Mouse (Mus musculus): ENCODE results near the gene Zfp846. TPM values are rescaled to one million over a fixed set of nuclear protein-coding genes. Genes with fewer than 3 reads are reported as not detected.
A peak's percentile ranks its signal among the peaks of the same experiment; 100 is the strongest.

Gene Zfp846
- 21.2 and 21.6 TPM in 2 replicates for polyA plus RNA-seq (2014; fragmentation: Nextera tagmentation; extraction: Ambion mirVana)

- no peaks in the 10 kb centered on the region for H3K9me3 ChIP-seq (ENCODE audit: control insufficient read depth, low read length)
- H3K27ac ChIP-seq (ENCODE audit: low read depth, low read length): peak within 1 kb of the TSS; percentile 83
- no peaks in the 10 kb centered on the region for H3K4me1 ChIP-seq (ENCODE audit: control insufficient read depth, insufficient read depth, low read length)
- peak within 1 kb of the TSS; percentile 79 for H3K9ac ChIP-seq (ENCODE audit: low read length)
- H3K27me3 ChIP-seq (ENCODE audit: control insufficient read depth, insufficient read depth, low read length): no peaks in the 10 kb centered on the region
- ATAC-seq (ENCODE audit: insufficient read depth, low FRiP score, low TSS enrichment) (peak; percentile 99), DNase-seq (ENCODE audit: low spot score) (peak; percentile 95)
- peak within 1 kb of the TSS; percentile 54 for H3K4me3 ChIP-seq (ENCODE audit: low read depth, low read length)
- no peaks in the 10 kb centered on the region for H3K36me3 ChIP-seq (ENCODE audit: control insufficient read depth, insufficient read depth, low read length)
- WGBS: under 1% methylated on average over 30 of the region's 30 CpGs
- peak within 1 kb of the TSS; percentile 62 for H3K4me2 ChIP-seq (ENCODE audit: low read depth)
Observed at GRCm38 (mm10) chr9:20581175-20581634, at the start of gene Zfp846. Gene Zfp846, plus strand, starts transcription at chr9:20581291.

- 84% methylated on average over 8 of the region's 8 CpGs for WGBS
- ATAC-seq (ENCODE audit: insufficient read depth, low FRiP score, low TSS enrichment) (no peak), DNase-seq (ENCODE audit: low spot score) (no peak)
Observed at GRCm38 (mm10) chr9:20534326-20534926, 46.7 kb upstream of the Zfp846 start.

GRCm38 (mm10) chr9:20536598-20536997, 44.5 kb upstream of the Zfp846 start:
- H3K27me3 ChIP-seq (ENCODE audit: control insufficient read depth, insufficient read depth, low read length): no peaks in the 10 kb centered on the region
- 88% methylated on average over 2 of the region's 2 CpGs for WGBS
- no peaks in the 10 kb centered on the region for H3K4me1 ChIP-seq (ENCODE audit: control insufficient read depth, insufficient read depth, low read length)
- DNase-seq (ENCODE audit: low spot score) (no peak), ATAC-seq (ENCODE audit: insufficient read depth, low FRiP score, low TSS enrichment) (no peak)
- no peak overlapping the region for H3K9ac ChIP-seq (ENCODE audit: low read length)
- no peaks in the 10 kb centered on the region for H3K9me3 ChIP-seq (ENCODE audit: control insufficient read depth, low read length)
- no peaks in the 10 kb centered on the region for H3K36me3 ChIP-seq (ENCODE audit: control insufficient read depth, insufficient read depth, low read length)
- H3K4me3 ChIP-seq (ENCODE audit: low read depth, low read length): no peak overlapping the region
- H3K27ac ChIP-seq (ENCODE audit: low read depth, low read length): no peak overlapping the region
- H3K4me2 ChIP-seq (ENCODE audit: low read depth): no peak overlapping the region

More at GRCm38 (mm10) chr9:20534326-20534926, 46.7 kb upstream of the Zfp846 start:
- no peaks in the 10 kb centered on the region for H3K9me3 ChIP-seq (ENCODE audit: control insufficient read depth, low read length)
- no peak overlapping the region for H3K27ac ChIP-seq (ENCODE audit: low read depth, low read length)
- H3K9ac ChIP-seq (ENCODE audit: low read length): no peak overlapping the region
- no peaks in the 10 kb centered on the region for H3K36me3 ChIP-seq (ENCODE audit: control insufficient read depth, insufficient read depth, low read length)
- no peaks in the 10 kb centered on the region for H3K4me1 ChIP-seq (ENCODE audit: control insufficient read depth, insufficient read depth, low read length)
- H3K27me3 ChIP-seq (ENCODE audit: control insufficient read depth, insufficient read depth, low read length): no peaks in the 10 kb centered on the region
- no peak overlapping the region for H3K4me3 ChIP-seq (ENCODE audit: low read depth, low read length)
- H3K4me2 ChIP-seq (ENCODE audit: low read depth): no peak overlapping the region

GRCm38 (mm10) chr9:20543496-20543895, 37.6 kb upstream of the Zfp846 start:
- Histone ChIP-seq H3K4me3 (ENCODE audit: low read depth, low read length) (no peak overlapping the region), H3K4me1 (ENCODE audit: control insufficient read depth, insufficient read depth, low read length) (no peaks in the 10 kb centered on the region), H3K27ac (ENCODE audit: low read depth, low read length) (no peak overlapping the region), H3K9ac (ENCODE audit: low read length) (peak overlapping the region; percentile 69; the same call in 1 of the 2 replicates), H3K27me3 (ENCODE audit: control insufficient read depth, insufficient read depth, low read length) (0 out of 2 replicates have a peak, but pooled peaks cover 2% of the 10 kb centered on the region), H3K9me3 (ENCODE audit: control insufficient read depth, low read length) (no peaks in the 10 kb centered on the region), H3K36me3 (ENCODE audit: control insufficient read depth, insufficient read depth, low read length) (no peaks in the 10 kb centered on the region), H3K4me2 (ENCODE audit: low read depth) (no peak overlapping the region)
- 32% methylated on average over 6 of the region's 6 CpGs for WGBS
- DNase-seq (ENCODE audit: low spot score) (no peak), ATAC-seq (ENCODE audit: insufficient read depth, low FRiP score, low TSS enrichment) (no peak)

GRCm38 (mm10) chr9:20544070-20544821, 36.8 kb upstream of the Zfp846 start:
- Histone ChIP-seq H3K4me3 (ENCODE audit: low read depth, low read length) (peak overlapping the region; percentile 27), H3K36me3 (ENCODE audit: control insufficient read depth, insufficient read depth, low read length) (no peaks in the 10 kb centered on the region), H3K4me1 (ENCODE audit: control insufficient read depth, insufficient read depth, low read length) (no peaks in the 10 kb centered on the region), H3K9ac (ENCODE audit: low read length) (peak overlapping the region; percentile 69), H3K9me3 (ENCODE audit: control insufficient read depth, low read length) (no peaks in the 10 kb centered on the region), H3K27ac (ENCODE audit: low read depth, low read length) (peak overlapping the region; percentile 90), H3K27me3 (ENCODE audit: control insufficient read depth, insufficient read depth, low read length) (0 out of 2 replicates have a peak, but pooled peaks cover 2% of the 10 kb centered on the region), H3K4me2 (ENCODE audit: low read depth) (peak overlapping the region; percentile 61)
- WGBS: 2% methylated on average over 43 of the region's 43 CpGs
- peak; percentile 91 for DNase-seq (ENCODE audit: low spot score)
- ATAC-seq (ENCODE audit: insufficient read depth, low FRiP score, low TSS enrichment): peak; percentile 95

- peak overlapping the region; percentile 27 for H3K4me3 ChIP-seq (ENCODE audit: low read depth, low read length)
- ATAC-seq (ENCODE audit: insufficient read depth, low FRiP score, low TSS enrichment) (no peak), DNase-seq (ENCODE audit: low spot score) (peak; percentile 18)
- H3K27me3 ChIP-seq (ENCODE audit: control insufficient read depth, insufficient read depth, low read length): 0 out of 2 replicates have a peak, but pooled peaks cover 2% of the 10 kb centered on the region
- H3K9me3 ChIP-seq (ENCODE audit: control insufficient read depth, low read length): no peaks in the 10 kb centered on the region
- peak overlapping the region; percentile 69 for H3K9ac ChIP-seq (ENCODE audit: low read length)
- 25% methylated on average over 8 of the region's 8 CpGs for WGBS
- peak overlapping the region; percentile 90 for H3K27ac ChIP-seq (ENCODE audit: low read depth, low read length)
- H3K4me2 ChIP-seq (ENCODE audit: low read depth): peak overlapping the region; percentile 61
- no peaks in the 10 kb centered on the region for H3K36me3 ChIP-seq (ENCODE audit: control insufficient read depth, insufficient read depth, low read length)
- H3K4me1 ChIP-seq (ENCODE audit: control insufficient read depth, insufficient read depth, low read length): no peaks in the 10 kb centered on the region
Observed at GRCm38 (mm10) chr9:20545151-20545550, 35.9 kb upstream of the Zfp846 start.

GRCm38 (mm10) chr9:20551781-20552275, 29.3 kb upstream of the Zfp846 start:
- H3K27ac ChIP-seq (ENCODE audit: low read depth, low read length): no peak overlapping the region
- 57% methylated on average over 5 of the region's 5 CpGs for WGBS
- no peaks in the 10 kb centered on the region for H3K36me3 ChIP-seq (ENCODE audit: control insufficient read depth, insufficient read depth, low read length)
- H3K4me1 ChIP-seq (ENCODE audit: control insufficient read depth, insufficient read depth, low read length): no peaks in the 10 kb centered on the region
- no peak for DNase-seq (ENCODE audit: low spot score)
- ATAC-seq (ENCODE audit: insufficient read depth, low FRiP score, low TSS enrichment): no peak
- H3K4me3 ChIP-seq (ENCODE audit: low read depth, low read length): no peak overlapping the region
- H3K9me3 ChIP-seq (ENCODE audit: control insufficient read depth, low read length): no peaks in the 10 kb centered on the region
- H3K4me2 ChIP-seq (ENCODE audit: low read depth): no peak overlapping the region
- 0 out of 2 replicates have a peak, but pooled peaks cover under 1% of the 10 kb centered on the region for H3K27me3 ChIP-seq (ENCODE audit: control insufficient read depth, insufficient read depth, low read length)
- H3K9ac ChIP-seq (ENCODE audit: low read length): no peak overlapping the region

GRCm38 (mm10) chr9:20552698-20553097, 28.4 kb upstream of the Zfp846 start:
- 58% methylated on average over 1 of the region's 1 CpGs for WGBS
- Histone ChIP-seq H3K4me2 (ENCODE audit: low read depth) (no peak overlapping the region), H3K36me3 (ENCODE audit: control insufficient read depth, insufficient read depth, low read length) (no peaks in the 10 kb centered on the region), H3K27ac (ENCODE audit: low read depth, low read length) (no peak overlapping the region), H3K9me3 (ENCODE audit: control insufficient read depth, low read length) (no peaks in the 10 kb centered on the region), H3K27me3 (ENCODE audit: control insufficient read depth, insufficient read depth, low read length) (no peaks in the 10 kb centered on the region), H3K4me1 (ENCODE audit: control insufficient read depth, insufficient read depth, low read length) (no peaks in the 10 kb centered on the region), H3K4me3 (ENCODE audit: low read depth, low read length) (no peak overlapping the region), H3K9ac (ENCODE audit: low read length) (no peak overlapping the region)
- DNase-seq (ENCODE audit: low spot score) (no peak), ATAC-seq (ENCODE audit: insufficient read depth, low FRiP score, low TSS enrichment) (no peak)

Measured in neural tube, embryonic 11.5 days (tissue).